Mouse (Mus musculus): ENCODE results near the gene Wdr91. TPM values are rescaled to one million over a fixed set of nuclear protein-coding genes. Genes with fewer than 3 reads are reported as not detected.

Wdr91 gene
- polyA plus RNA-seq, 1 experiment from 2014 or later = 9.4 TPM

- no peak; the same call in 1 of the 2 replicates for ATAC-seq (ENCODE audit: extremely low read depth, insufficient number of reproducible peaks, low FRiP score, low TSS enrichment)
- no peaks in the 10 kb centered on the region for H3K27me3 ChIP-seq (replicated peaks)
- 34% methylated on average over 9 of the region's 9 CpGs for WGBS
- no peaks in the 10 kb centered on the region for H3K9me3 ChIP-seq
- peak overlapping the region; percentile 82 for H3K27ac ChIP-seq (replicated peaks)
- H3K9ac ChIP-seq = peak overlapping the region; percentile 55; the same call in 1 of the 2 replicates
- peak overlapping the region; percentile 47 for H3K4me2 ChIP-seq
- peaks cover 87% of the 10 kb centered on the region for H3K36me3 ChIP-seq
- peaks cover 66% of the 10 kb centered on the region for H3K4me1 ChIP-seq
- no peak overlapping the region for H3K4me3 ChIP-seq
Observed at GRCm38 (mm10) chr6:34901911-34902444, 8.7 kb downstream of the Wdr91 start.

DNA sequence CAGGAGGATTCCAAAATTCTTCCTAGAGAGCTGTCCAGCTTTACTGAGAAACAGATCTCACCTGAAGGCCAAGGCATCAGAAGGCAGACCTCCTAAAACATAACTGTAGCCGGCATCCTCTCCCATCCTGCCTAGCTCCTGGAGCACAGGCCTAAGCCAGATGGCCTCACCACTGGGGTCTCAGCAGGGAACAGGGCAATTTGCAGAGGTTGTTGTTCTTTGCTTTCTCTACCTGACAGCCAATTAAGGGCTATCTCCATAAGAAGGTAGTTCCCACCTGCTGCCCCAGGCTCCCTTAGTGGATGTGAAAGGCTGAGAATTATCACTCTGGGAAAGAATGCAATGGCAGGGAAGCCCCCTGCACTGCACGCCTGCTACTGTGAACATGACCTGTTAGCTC, 9.7 kb downstream of the Wdr91 start:
- no peak for ATAC-seq (ENCODE audit: extremely low read depth, insufficient number of reproducible peaks, low FRiP score, low TSS enrichment)
- no peak overlapping the region for H3K9ac ChIP-seq
- no peaks in the 10 kb centered on the region for H3K9me3 ChIP-seq
- no peak overlapping the region for H3K4me3 ChIP-seq
- 0 out of 2 replicates have a peak overlapping the region, but pooled peaks have one; percentile 20 for H3K27ac ChIP-seq (replicated peaks)
- H3K27me3 ChIP-seq (replicated peaks) = no peaks in the 10 kb centered on the region
- H3K4me1 ChIP-seq = peaks cover 61% of the 10 kb centered on the region
- no peak overlapping the region for H3K4me2 ChIP-seq
- 75% methylated on average over 2 of the region's 2 CpGs for WGBS
- H3K36me3 ChIP-seq = peaks cover 86% of the 10 kb centered on the region

DNA sequence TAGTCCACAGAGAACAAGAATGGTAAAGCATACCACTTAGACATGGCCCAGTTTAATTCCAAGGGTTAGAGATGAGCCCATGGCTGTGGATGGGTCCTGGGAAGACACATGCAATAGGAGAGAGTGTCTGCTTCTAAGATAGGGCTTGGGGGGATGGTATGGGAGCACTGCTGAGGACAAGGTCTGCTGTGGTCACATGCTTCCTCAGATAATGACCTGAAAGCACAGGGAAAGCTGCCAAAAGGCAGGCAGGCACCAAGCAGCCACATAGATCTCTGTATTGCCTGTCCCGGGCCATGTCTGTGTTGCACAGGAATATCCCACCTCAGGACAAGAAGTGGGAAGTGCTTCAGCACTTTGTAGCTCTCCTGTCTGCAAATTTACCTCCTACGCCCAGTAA, 11.5 kb downstream of the Wdr91 start:
- Histone ChIP-seq H3K4me1 (peaks cover 53% of the 10 kb centered on the region), H3K9ac (no peak overlapping the region), H3K36me3 (peaks cover 86% of the 10 kb centered on the region), H3K9me3 (no peaks in the 10 kb centered on the region), H3K4me3 (no peak overlapping the region), H3K27ac (replicated peaks) (peak overlapping the region; percentile 72), H3K27me3 (replicated peaks) (no peaks in the 10 kb centered on the region), H3K4me2 (no peak overlapping the region)
- 0 out of 2 replicates have a peak, but pooled peaks have one; percentile 20 for ATAC-seq (ENCODE audit: extremely low read depth, insufficient number of reproducible peaks, low FRiP score, low TSS enrichment)
- 41% methylated on average over 2 of the region's 2 CpGs for whole genome bisulfite sequencing

- H3K9ac ChIP-seq = no peak overlapping the region
- no peak for ATAC-seq (ENCODE audit: extremely low read depth, insufficient number of reproducible peaks, low FRiP score, low TSS enrichment)
- H3K4me1 ChIP-seq = peaks cover 25% of the 10 kb centered on the region
- no peak overlapping the region for H3K4me3 ChIP-seq
- 55% methylated on average over 16 of the region's 16 CpGs for WGBS
- no peaks in the 10 kb centered on the region for H3K27me3 ChIP-seq (replicated peaks)
- no peak overlapping the region for H3K4me2 ChIP-seq
- H3K9me3 ChIP-seq = no peaks in the 10 kb centered on the region
- peaks cover 95% of the 10 kb centered on the region for H3K36me3 ChIP-seq
- H3K27ac ChIP-seq (replicated peaks) = no peak overlapping the region
Observed at GRCm38 (mm10) chr6:34896168-34896780, 14.4 kb downstream of the Wdr91 start.

- H3K4me1 ChIP-seq = peaks cover 22% of the 10 kb centered on the region
- peaks cover 95% of the 10 kb centered on the region for H3K36me3 ChIP-seq
- H3K4me2 ChIP-seq = no peak overlapping the region
- 89% methylated on average over 7 of the region's 7 CpGs for WGBS
- no peak for ATAC-seq (ENCODE audit: extremely low read depth, insufficient number of reproducible peaks, low FRiP score, low TSS enrichment)
- no peaks in the 10 kb centered on the region for H3K27me3 ChIP-seq (replicated peaks)
- no peaks in the 10 kb centered on the region for H3K9me3 ChIP-seq
- no peak overlapping the region for H3K27ac ChIP-seq (replicated peaks)
- no peak overlapping the region for H3K4me3 ChIP-seq
- no peak overlapping the region for H3K9ac ChIP-seq
Observed at GRCm38 (mm10) chr6:34895569-34895968, 15.1 kb downstream of the Wdr91 start.

DNA sequence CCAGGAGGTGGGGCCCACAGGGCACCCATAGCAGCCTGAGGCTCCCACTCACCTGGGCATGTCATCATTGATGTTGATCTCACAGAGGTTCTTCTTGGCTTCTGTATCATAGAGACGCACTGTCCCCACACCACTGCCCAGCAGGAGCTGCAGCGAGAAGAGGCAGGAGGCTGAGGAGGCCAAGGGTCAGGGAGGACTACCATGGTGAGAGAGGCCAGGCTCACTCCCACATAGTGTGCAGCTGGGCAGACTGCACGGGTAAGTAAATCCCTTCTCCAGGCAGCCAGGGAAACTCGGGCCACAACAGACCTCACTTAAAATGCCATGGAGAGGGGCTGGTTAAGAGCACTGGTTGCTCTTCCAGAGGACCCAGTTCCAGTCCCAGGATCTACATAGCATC, 21.5 kb downstream of the Wdr91 start:
- H3K4me1 ChIP-seq = peaks cover 26% of the 10 kb centered on the region
- H3K9me3 ChIP-seq = no peaks in the 10 kb centered on the region
- 56% methylated on average over 4 of the region's 4 CpGs for WGBS
- no peak for ATAC-seq (ENCODE audit: extremely low read depth, insufficient number of reproducible peaks, low FRiP score, low TSS enrichment)
- H3K36me3 ChIP-seq = peaks cover 98% of the 10 kb centered on the region
- no peak overlapping the region for H3K9ac ChIP-seq
- no peak overlapping the region for H3K27ac ChIP-seq (replicated peaks)
- no peaks in the 10 kb centered on the region for H3K27me3 ChIP-seq (replicated peaks)
- no peak overlapping the region for H3K4me2 ChIP-seq
- no peak overlapping the region for H3K4me3 ChIP-seq

- H3K4me1 ChIP-seq = peaks cover 26% of the 10 kb centered on the region
- no peaks in the 10 kb centered on the region for H3K27me3 ChIP-seq (replicated peaks)
- H3K36me3 ChIP-seq = peaks cover 97% of the 10 kb centered on the region
- peak overlapping the region; percentile 5; the same call in 1 of the 2 replicates for H3K27ac ChIP-seq (replicated peaks)
- H3K4me2 ChIP-seq = no peak overlapping the region
- ATAC-seq (ENCODE audit: extremely low read depth, insufficient number of reproducible peaks, low FRiP score, low TSS enrichment) = no peak
- H3K9ac ChIP-seq = peak overlapping the region; percentile 37; the same call in 1 of the 2 replicates
- H3K4me3 ChIP-seq = no peak overlapping the region
- WGBS = 73% methylated on average over 6 of the region's 6 CpGs
- no peaks in the 10 kb centered on the region for H3K9me3 ChIP-seq
Observed at GRCm38 (mm10) chr6:34887131-34887850, 23.4 kb downstream of the Wdr91 start.

DNA sequence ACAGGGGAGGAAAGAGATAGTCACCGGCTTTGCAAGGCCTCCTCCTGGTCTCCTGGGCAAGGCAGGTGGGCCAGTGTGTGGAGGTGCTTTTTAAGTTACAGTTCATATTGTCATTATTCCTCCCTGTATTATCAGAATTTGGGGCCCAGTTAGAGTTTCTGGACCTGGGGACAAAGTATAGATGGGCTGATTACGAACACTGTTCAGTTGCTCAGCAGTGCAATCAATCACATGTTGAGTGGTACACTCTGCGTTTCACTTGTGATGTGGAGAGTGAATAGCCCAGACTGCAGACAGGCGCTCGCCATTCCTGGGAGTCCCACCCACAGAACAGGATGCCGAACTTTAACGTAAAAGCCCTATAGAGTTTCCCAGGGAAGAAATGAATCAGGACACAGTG, 26.0 kb downstream of the Wdr91 start:
- Histone ChIP-seq H3K27ac (replicated peaks) (no peak overlapping the region), H3K4me3 (no peak overlapping the region), H3K4me1 (peaks cover 22% of the 10 kb centered on the region), H3K4me2 (no peak overlapping the region), H3K9me3 (no peaks in the 10 kb centered on the region), H3K9ac (no peak overlapping the region), H3K36me3 (peaks cover 97% of the 10 kb centered on the region), H3K27me3 (replicated peaks) (no peaks in the 10 kb centered on the region)
- ATAC-seq (ENCODE audit: extremely low read depth, insufficient number of reproducible peaks, low FRiP score, low TSS enrichment) = no peak
- WGBS = 82% methylated on average over 7 of the region's 7 CpGs

DNA sequence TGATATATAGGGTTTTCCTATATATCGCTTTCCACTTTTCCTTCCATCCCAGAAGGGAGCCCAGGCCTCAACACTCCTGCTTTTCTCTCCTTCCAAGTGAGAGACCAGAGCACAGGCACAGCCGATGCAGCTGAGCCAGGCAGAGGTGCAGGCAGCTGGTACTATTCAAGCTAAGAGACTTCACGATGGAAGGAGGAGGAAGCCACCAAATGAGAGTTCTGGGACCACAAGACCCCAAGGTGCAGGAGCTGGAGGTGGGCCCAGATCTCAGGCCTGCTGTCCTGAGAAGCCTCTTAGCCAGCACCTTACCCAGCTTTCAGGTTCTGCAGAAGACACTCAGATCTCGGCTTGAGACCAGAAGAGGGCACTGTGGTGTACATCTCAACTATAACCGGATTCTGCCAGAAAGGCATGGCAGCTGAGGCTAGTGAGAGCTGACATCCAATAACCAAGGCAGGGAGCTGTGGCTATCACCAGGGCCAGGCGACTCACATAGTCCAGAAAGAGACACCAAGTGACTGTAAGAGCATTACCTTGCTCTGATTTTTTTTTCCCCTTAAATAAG, 30.7 kb downstream of the Wdr91 start:
- Histone ChIP-seq H3K9me3 (no peaks in the 10 kb centered on the region), H3K4me3 (no peak overlapping the region), H3K9ac (no peak overlapping the region), H3K27me3 (replicated peaks) (no peaks in the 10 kb centered on the region), H3K27ac (replicated peaks) (no peak overlapping the region), H3K4me2 (no peak overlapping the region), H3K36me3 (peaks cover 59% of the 10 kb centered on the region), H3K4me1 (peaks cover 32% of the 10 kb centered on the region)
- WGBS = 53% methylated on average over 6 of the region's 6 CpGs
- no peak for ATAC-seq (ENCODE audit: extremely low read depth, insufficient number of reproducible peaks, low FRiP score, low TSS enrichment)

DNA sequence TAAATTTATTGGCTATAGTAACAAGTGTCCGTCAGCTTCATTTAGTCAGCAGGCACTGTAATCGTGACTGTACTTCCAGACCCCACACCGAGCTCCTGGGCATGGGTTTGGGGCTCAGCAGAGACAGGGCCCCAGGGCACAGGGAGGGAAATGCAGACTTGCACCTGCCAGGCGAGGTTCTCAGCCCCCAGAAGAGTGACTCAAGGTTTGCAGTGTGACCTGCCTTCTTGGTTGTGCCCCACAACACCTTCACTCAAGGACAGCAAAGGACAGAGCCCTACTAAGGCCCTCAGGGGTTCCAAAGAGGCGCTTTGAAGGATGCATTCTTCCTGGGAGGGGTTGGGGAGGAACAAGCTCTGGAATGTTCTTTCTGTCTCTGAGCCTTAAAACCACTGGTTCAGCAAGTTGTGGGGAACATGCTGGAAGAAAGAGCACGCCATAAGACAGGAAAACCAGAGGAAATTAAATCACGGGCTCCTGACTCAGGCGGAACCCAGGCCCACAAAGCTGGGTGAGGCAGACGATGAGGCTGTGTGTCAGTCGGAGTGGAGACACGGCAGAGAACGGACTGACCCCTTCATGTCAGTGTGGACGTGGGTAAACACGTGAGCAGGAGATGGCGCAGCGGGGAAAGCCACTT, 31.5 kb downstream of the Wdr91 start:
- peaks cover 39% of the 10 kb centered on the region for H3K4me1 ChIP-seq
- no peak for ATAC-seq (ENCODE audit: extremely low read depth, insufficient number of reproducible peaks, low FRiP score, low TSS enrichment)
- H3K27me3 ChIP-seq (replicated peaks) = no peaks in the 10 kb centered on the region
- WGBS = 90% methylated on average over 16 of the region's 16 CpGs
- H3K36me3 ChIP-seq = peaks cover 51% of the 10 kb centered on the region
- no peak overlapping the region for H3K27ac ChIP-seq (replicated peaks)
- no peaks in the 10 kb centered on the region for H3K9me3 ChIP-seq
- no peak overlapping the region for H3K4me2 ChIP-seq
- H3K9ac ChIP-seq = no peak overlapping the region; the same call in 1 of the 2 replicates
- H3K4me3 ChIP-seq = no peak overlapping the region
